Mouse (Mus musculus): ENCODE measurements around the gene Fam133b.
"Not testable (repeated sequence)": the region's sequence is repeated elsewhere in the genome, so short reads cannot be mapped to it uniquely, and the experiment has no call there.

Gene Fam133b

DNA sequence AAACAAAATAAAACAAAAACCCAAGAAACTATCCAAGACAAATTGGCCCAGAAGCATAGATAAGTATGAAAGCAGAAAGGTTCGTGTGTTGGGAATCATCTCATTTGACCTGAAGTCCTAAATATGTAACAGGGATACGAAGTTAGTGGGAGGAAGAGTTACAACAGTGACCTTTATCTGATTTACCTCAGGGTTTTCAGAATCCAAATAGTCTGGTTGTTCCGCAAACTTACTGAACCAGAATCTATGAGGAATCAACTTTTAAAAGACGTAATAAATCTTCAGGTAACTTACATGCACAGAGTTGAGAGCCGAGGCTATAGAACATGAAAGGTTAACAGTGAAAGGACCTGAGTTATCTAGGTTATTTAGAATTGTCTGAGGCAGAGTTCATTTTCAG lies 55.1 kb downstream of the Fam133b start:
- in situ Hi-C loops (cut with MseI, MboI): no loop called here

DNA sequence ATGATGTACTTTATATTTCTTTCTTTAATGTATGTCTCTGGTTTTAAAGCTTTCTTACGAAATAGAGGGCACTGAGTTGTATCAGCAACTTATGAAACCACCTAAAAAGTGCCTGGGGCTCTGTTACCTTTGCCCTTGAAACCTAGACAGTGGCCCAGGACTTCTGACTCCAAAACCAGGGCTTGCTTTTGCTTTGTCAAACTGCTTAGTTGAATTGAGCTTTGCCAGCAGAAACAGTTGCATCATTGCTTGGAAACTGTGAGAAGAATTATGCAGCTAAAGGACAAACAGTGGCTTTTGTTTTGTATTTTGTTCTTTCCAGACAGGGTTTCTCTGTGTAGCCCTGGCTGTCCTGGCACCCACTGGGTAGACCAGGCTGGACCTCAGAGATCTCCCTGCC lies 56.7 kb downstream of the Fam133b start:
- in situ Hi-C loops (cut with MseI, MboI): no loop called here

DNA sequence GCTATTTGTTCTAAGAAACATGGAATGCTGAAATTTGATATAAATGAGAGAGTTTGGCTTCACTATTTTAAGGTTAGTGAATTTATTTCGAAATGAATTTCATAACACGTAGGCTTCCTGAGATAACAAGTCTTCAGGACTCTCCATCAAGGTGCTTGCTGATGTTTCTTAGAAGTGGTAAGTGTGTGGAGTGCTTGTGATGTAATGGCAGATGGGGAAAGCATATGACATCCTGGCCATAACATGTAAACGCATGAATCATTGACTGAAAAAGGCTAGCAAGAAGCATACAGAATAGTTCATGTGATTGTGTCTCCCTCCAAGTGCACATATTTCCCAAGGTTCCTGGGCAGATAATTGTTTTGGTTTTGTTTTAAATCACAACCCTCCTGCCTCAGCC lies 57.2 kb downstream of the Fam133b start:
- in situ Hi-C loops (cut with MseI, MboI): no loop called here

DNA sequence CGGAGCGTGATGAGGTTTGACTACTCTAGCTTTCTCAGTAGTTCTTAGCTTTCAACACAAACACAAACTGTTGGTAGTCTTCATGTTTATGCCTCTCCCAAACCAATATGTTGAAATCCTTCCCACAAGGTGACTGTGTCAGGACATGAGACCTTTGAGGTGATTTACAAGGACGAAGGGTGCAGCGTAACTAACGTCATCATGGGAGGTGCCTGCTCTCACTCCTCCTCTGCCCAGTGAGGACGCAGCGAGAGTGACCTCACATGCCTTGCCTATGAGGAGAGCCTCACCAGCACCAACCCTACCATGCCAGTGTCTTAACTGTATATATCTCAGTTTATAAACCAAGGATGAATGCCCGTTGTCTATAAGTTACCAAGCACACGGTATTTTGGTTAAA lies 63.5 kb downstream of the Fam133b start:
- in situ Hi-C loops (cut with MseI, MboI): no loop called here

DNA sequence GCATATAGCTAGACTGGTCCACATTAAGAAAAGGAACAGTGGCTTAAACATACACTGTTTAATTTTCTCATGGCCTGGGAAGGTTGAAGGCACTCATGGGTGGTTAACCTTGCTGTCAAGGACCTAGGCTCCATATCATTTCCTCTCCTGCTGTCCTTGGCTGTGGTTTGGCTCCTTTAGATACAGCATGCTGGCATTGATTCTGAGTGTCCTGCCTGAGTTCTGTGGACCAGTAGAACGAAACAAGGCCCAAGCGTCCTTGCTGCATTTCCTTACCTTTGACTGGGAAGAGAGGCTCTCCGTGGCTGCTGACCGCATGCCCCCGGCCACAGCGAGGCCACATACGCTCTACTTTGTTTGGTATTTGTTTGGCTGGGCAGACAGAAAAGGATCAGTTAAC lies 65.6 kb downstream of the Fam133b start:
- in situ Hi-C loops (cut with MseI, MboI): no loop called here

DNA sequence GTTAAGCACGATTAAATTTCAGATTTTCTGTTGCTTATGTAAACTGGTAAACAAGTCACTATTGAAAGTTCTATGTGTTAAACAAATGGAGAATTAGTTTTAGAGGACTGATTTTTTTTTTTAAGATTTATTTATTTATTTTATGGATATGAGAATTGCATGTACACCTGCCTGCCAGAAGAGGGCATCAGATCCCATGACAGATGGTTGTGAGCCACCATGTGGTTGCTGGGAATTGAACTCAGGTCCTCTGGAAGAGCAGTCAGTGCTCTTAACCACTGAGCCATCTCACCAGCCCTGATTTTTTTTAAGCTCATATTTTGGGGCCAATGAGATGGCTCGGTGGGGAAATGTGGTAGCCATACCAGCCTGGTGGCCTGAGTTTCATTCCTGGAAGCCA lies 68.2 kb downstream of the Fam133b start:
- in situ Hi-C loops (cut with MseI, MboI): not testable (repeated sequence)
